ENCODE assay signal across 16 mouse cellular contexts in genomic region chr5:9059303-9060023, GRCm38 (mm10). TPM values are rescaled to one million over a fixed set of nuclear protein-coding genes. Genes with fewer than 3 reads are reported as not detected.
DNase-seq lines count a peak whose midpoint lies in the region; ATAC-seq and TF ChIP-seq lines count a peak whose summit lies in the region.
"Had no signal": no experiment of that assay in that cellular context is flagged by ENCODE, and none has a peak within 500 bp of the region (broad histone marks: within the 10 kb centered on the region; RNA-seq: fewer than 3 reads in every experiment).

No protein-coding gene starts in this region.

- no peak for TF ChIP-seq POLR2A in heart, adult 2 months (IDR thresholded peaks at IDR 0.05; ENCODE audit: insufficient read depth, low read depth, low read length)

- no peak overlapping the region for H3K27ac ChIP-seq in heart, adult 2 months
- no peak overlapping the region for H3K27ac ChIP-seq in heart, embryonic 11.5 days (ENCODE audit: low read depth, low read length)
- H3K27ac ChIP-seq: heart, embryonic 13.5 days; intestine, embryonic 15.5 days; limb, embryonic 15.5 days; midbrain, embryonic 12.5 days had no signal

- ATAC-seq in heart, embryonic 11.5 days (replicated peaks; ENCODE audit: insufficient number of reproducible peaks, low FRiP score, low TSS enrichment): no peak
- ATAC-seq in inflammation-experienced regulatory T-cells, adult 6 months: peak; percentile 89
- ATAC-seq: intestine, embryonic 15.5 days had no signal

- H3K4me3 ChIP-seq in heart, adult 2 months: no peak overlapping the region
- no peak overlapping the region for H3K4me3 ChIP-seq in heart, embryonic 11.5 days (ENCODE audit: low read depth, low read length)
- H3K4me3 ChIP-seq: erythroblast, embryonic 14.5 days; heart, embryonic 13.5 days; intestine, embryonic 15.5 days; limb, embryonic 15.5 days; midbrain, embryonic 12.5 days had no signal

- DNase-seq in heart, adult 2 months: no peak
- peak; percentile 32 for DNase-seq in A20 (ENCODE audit: low read depth, low spot score)
- peak; percentile 94 for DNase-seq in Muller cell, postnatal 12 days (ENCODE audit: inconsistent ontology term)
- DNase-seq in gastrocnemius, postnatal 14 days: no peak
- DNase-seq in embryo, embryonic 9.5 days (ENCODE audit: extremely low spot score): no peak
- DNase-seq in kidney, postnatal 10 days: no peak
- DNase-seq: cerebellum, adult 18-20 months; lung, postnatal 10 days; right cerebral cortex, postnatal 4 days had no signal

- TF ChIP-seq CTCF in heart, adult 2 months (IDR thresholded peaks at IDR 0.05): peak; percentile 48

- intact Hi-C loops in heart, adult 2 months (cut with DNase I): loop anchor here (10.0 kb wide), 2 partner anchors 115 to 195 kb away; no protein-coding TSS in a partner anchor
- intact Hi-C loops in gastrocnemius, postnatal 14 days (cut with DNase I; ENCODE audit: low total_unique reads): no loop called here

- no peak overlapping the region for H3K4me2 ChIP-seq in heart, embryonic 11.5 days
- H3K4me2 ChIP-seq: heart, embryonic 13.5 days; intestine, embryonic 15.5 days; limb, embryonic 15.5 days; midbrain, embryonic 12.5 days had no signal

- no peaks in the 10 kb centered on the region for H3K9me3 ChIP-seq in heart, embryonic 11.5 days (replicated peaks; ENCODE audit: control insufficient read depth, low read length)
- H3K9me3 ChIP-seq: heart, embryonic 13.5 days; intestine, embryonic 15.5 days; limb, embryonic 15.5 days; midbrain, embryonic 12.5 days had no signal

- TF ChIP-seq EP300 in heart, adult 2 months (IDR thresholded peaks at IDR 0.05; ENCODE audit: insufficient read depth, low read depth, low read length): no peak

- no peaks in the 10 kb centered on the region for H3K79me2 ChIP-seq in heart, adult 2 months (replicated peaks; ENCODE audit: control insufficient read depth, insufficient read depth, low read length)

- H3K9ac ChIP-seq in heart, adult 2 months (ENCODE audit: low read depth, low read length): no peak overlapping the region
- no peak overlapping the region for H3K9ac ChIP-seq in heart, embryonic 11.5 days (ENCODE audit: low read depth, low read length)
- H3K9ac ChIP-seq: heart, embryonic 13.5 days; intestine, embryonic 15.5 days; limb, embryonic 15.5 days; midbrain, embryonic 12.5 days had no signal

- no peaks in the 10 kb centered on the region for H3K4me1 ChIP-seq in heart, adult 2 months (ENCODE audit: control insufficient read depth, insufficient read depth, low read length)
- H3K4me1 ChIP-seq in heart, embryonic 11.5 days (ENCODE audit: control insufficient read depth, insufficient read depth, low read length): no peaks in the 10 kb centered on the region
- H3K4me1 ChIP-seq: heart, embryonic 13.5 days; intestine, embryonic 15.5 days; limb, embryonic 15.5 days; midbrain, embryonic 12.5 days had no signal

- 69% methylated on average over 6 of the region's 6 CpGs for WGBS in heart, adult 2 months
- WGBS in heart, embryonic 11.5 days (ENCODE audit: insufficient replicate concordance): 74% methylated on average over 6 of the region's 6 CpGs

- no peaks in the 10 kb centered on the region for H3K36me3 ChIP-seq in heart, adult 2 months (ENCODE audit: control insufficient read depth, insufficient read depth, low read length)
- no peaks in the 10 kb centered on the region for H3K36me3 ChIP-seq in heart, embryonic 11.5 days (ENCODE audit: control insufficient read depth, insufficient read depth, low read length)
- H3K36me3 ChIP-seq: heart, embryonic 13.5 days; intestine, embryonic 15.5 days; limb, embryonic 15.5 days; midbrain, embryonic 12.5 days had no signal

- H3K27me3 ChIP-seq in heart, adult 2 months (ENCODE audit: control insufficient read depth, insufficient read depth, low read length): no peaks in the 10 kb centered on the region
- no peaks in the 10 kb centered on the region for H3K27me3 ChIP-seq in heart, embryonic 11.5 days (ENCODE audit: control insufficient read depth, insufficient read depth, low read length)
- H3K27me3 ChIP-seq: heart, embryonic 13.5 days; intestine, embryonic 15.5 days; limb, embryonic 15.5 days; midbrain, embryonic 12.5 days had no signal

RNA-seq across cellular contexts. Expression of gene Tmem243, which starts 41.0 kb away (rescaled TPM):
- 1 to 10 TPM; 8.1 to 9.8 TPM for total RNA-seq in heart, adult 2 months (2021)
- polyA plus RNA-seq in heart, adult 2 months (2012; rRNA removed): 14.0 and 18.2 TPM in 2 replicates
- 8.7 and 11.4 TPM in 2 replicates for polyA plus RNA-seq in heart, embryonic 11.5 days (2014; fragmentation: Nextera tagmentation; extraction: Ambion mirVana)
- 10 to 100 TPM; 26.4 to 54.2 (median 46.2) TPM for polyA plus RNA-seq in inflammation-experienced regulatory T-cells, adult 6 months (2017; shearing (Covaris generic))
- 1 to 10 TPM; 4.2 to 6.2 TPM for total RNA-seq in gastrocnemius, postnatal 14 days (2021)

Comparison
In these comparisons a context has a peak if more than half of its experiments do, and no peak if none do; other contexts are left out.
1. DNase-seq: peak in A20 (single experiment) and Muller cell, postnatal 12 days (single experiment); none in heart, adult 2 months (0 of 2), gastrocnemius, postnatal 14 days (single experiment), embryo, embryonic 9.5 days (single experiment) and kidney, postnatal 10 days (single experiment).